Mouse (Mus musculus) megakaryocyte, embryonic 14.5 days (primary cell): ENCODE data around the gene Klhl10.

Experiments used
- FLI1 ChIP-seq: IDR thresholded peaks from 2 replicates; pipeline ENCODE4 v1.6.1; 2012; ENCODE audit warnings: low read length, inconsistent platforms, mixed read lengths
- GATA1 ChIP-seq: IDR thresholded peaks from 3 replicates; pipeline ENCODE4 v1.6.1; 2012; ENCODE audit warnings: mixed read lengths, low read length, inconsistent platforms, borderline replicate concordance

DNA sequence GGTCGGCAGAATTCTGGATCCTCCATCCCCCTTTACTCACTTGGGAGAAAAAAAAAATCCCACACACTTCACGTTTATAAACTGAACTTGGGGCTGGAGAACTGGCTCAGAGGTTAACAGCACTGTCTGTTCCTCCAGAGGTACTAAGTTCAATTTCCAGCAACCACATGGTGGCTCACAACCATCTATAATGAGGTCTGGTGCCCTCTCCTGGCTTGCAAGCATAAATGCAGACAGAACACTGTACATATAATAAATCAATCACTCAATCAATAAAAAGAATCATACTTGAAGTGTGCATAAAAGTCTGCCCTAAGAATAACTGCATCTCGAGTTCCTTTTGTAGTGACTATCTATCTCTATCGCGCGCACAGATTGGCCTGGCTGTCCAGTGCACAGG is 49.2 kb downstream of the Klhl10 start:
- TF ChIP-seq GATA1 = no peak
- no peak for TF ChIP-seq FLI1
